Mouse (Mus musculus): ENCODE measurements around the gene Catspere2. TPM values are rescaled to one million over a fixed set of nuclear protein-coding genes. Genes with fewer than 3 reads are reported as not detected.

The Catspere2 gene
- polyA plus RNA-seq, 1 experiment from 2014 or later: not detected

Other genes with a start within 250 kb of the Catspere2 start
- gene Adss, start 186.9 kb upstream of the Catspere2 start, polyA plus RNA-seq (2015; fragmentation: Nextera tagmentation; extraction: Ambion mirVana): 43.9 and 45.6 TPM in 2 replicates
- 18.7 and 19.6 TPM in 2 replicates for gene Desi2, start 204.0 kb downstream of the Catspere2 start, polyA plus RNA-seq (2015; fragmentation: Nextera tagmentation; extraction: Ambion mirVana)

All from forebrain, embryonic 13.5 days (tissue).